Mouse (Mus musculus) cerebellum, adult 11 months (tissue): Measurements from ENCODE around the gene Hoxb6.

Experiments used
- DNase-seq: peaks from one replicate; pipeline ENCODE4 v3.0.0; 2022

Gene Hoxb6

GRCm38 (mm10) chr11:96318368-96319070 lies 26.2 kb downstream of the Hoxb6 start:
- no peak for DNase-seq

GRCm38 (mm10) chr11:96319071-96319902 lies 27.0 kb downstream of the Hoxb6 start:
- DNase-seq, result no peak

- no peak for DNase-seq
Measured at GRCm38 (mm10) chr11:96319910-96320309, 27.6 kb downstream of the Hoxb6 start.

- DNase-seq, result no peak
Measured at GRCm38 (mm10) chr11:96320688-96321087, 28.4 kb downstream of the Hoxb6 start.

GRCm38 (mm10) chr11:96321846-96322245 lies 29.6 kb downstream of the Hoxb6 start:
- no peak for DNase-seq

GRCm38 (mm10) chr11:96322738-96323137 lies 30.5 kb downstream of the Hoxb6 start:
- DNase-seq, result no peak

GRCm38 (mm10) chr11:96323154-96323553 lies 30.9 kb downstream of the Hoxb6 start, which contains the start of gene Hoxb3:
Gene Hoxb3, plus strand, starts transcription at chr11:96323326.
- DNase-seq, result no peak

GRCm38 (mm10) chr11:96324125-96324524 lies 31.8 kb downstream of the Hoxb6 start:
- no peak for DNase-seq

- no peak for DNase-seq
Measured at GRCm38 (mm10) chr11:96324965-96325364, 32.7 kb downstream of the Hoxb6 start.

GRCm38 (mm10) chr11:96325747-96326212 lies 33.5 kb downstream of the Hoxb6 start:
- no peak for DNase-seq

GRCm38 (mm10) chr11:96326705-96327104 lies 34.4 kb downstream of the Hoxb6 start:
- no peak for DNase-seq

- no peak for DNase-seq
Measured at GRCm38 (mm10) chr11:96327122-96327521, 34.8 kb downstream of the Hoxb6 start.

- DNase-seq, result no peak
Measured at GRCm38 (mm10) chr11:96327750-96328149, 35.5 kb downstream of the Hoxb6 start.

- no peak for DNase-seq
Measured at GRCm38 (mm10) chr11:96328605-96329004, 36.3 kb downstream of the Hoxb6 start.

- no peak for DNase-seq
Measured at GRCm38 (mm10) chr11:96332105-96332504, 39.8 kb downstream of the Hoxb6 start.

GRCm38 (mm10) chr11:96332618-96333032 lies 40.3 kb downstream of the Hoxb6 start:
- no peak for DNase-seq

GRCm38 (mm10) chr11:96333241-96334001 lies 41.1 kb downstream of the Hoxb6 start:
- no peak for DNase-seq

- no peak for DNase-seq
Measured at GRCm38 (mm10) chr11:96334002-96334364, 41.7 kb downstream of the Hoxb6 start.

GRCm38 (mm10) chr11:96334998-96335397 lies 42.7 kb downstream of the Hoxb6 start:
- no peak for DNase-seq

- no peak for DNase-seq
Measured at GRCm38 (mm10) chr11:96336597-96336996, 44.3 kb downstream of the Hoxb6 start.

- DNase-seq, result no peak
Measured at GRCm38 (mm10) chr11:96337026-96337425, 44.8 kb downstream of the Hoxb6 start.

- no peak for DNase-seq
Measured at GRCm38 (mm10) chr11:96338957-96339855, 46.9 kb downstream of the Hoxb6 start.
